Mouse (Mus musculus) testis, adult 2 months (tissue): ENCODE measurements around the gene Retnla.

ENCODE experiments used
- CTCF ChIP-seq: fragments of 200-500 bp; IDR thresholded peaks from 2 replicates; pipeline ENCODE4 v1.5.1; 2012; ENCODE audit warnings: low read depth, mild to moderate bottlenecking, inconsistent platforms, low read length, moderate library complexity; ENCODE audit not compliant: control insufficient read depth, insufficient read depth, insufficient replicate concordance
- POLR2A ChIP-seq: fragments of 200-500 bp; IDR thresholded peaks from 2 replicates; pipeline ENCODE4 v1.6.1; 2012; ENCODE audit warnings: low read depth, mild to moderate bottlenecking, inconsistent platforms, low read length, moderate library complexity; ENCODE audit not compliant: control insufficient read depth

DNA sequence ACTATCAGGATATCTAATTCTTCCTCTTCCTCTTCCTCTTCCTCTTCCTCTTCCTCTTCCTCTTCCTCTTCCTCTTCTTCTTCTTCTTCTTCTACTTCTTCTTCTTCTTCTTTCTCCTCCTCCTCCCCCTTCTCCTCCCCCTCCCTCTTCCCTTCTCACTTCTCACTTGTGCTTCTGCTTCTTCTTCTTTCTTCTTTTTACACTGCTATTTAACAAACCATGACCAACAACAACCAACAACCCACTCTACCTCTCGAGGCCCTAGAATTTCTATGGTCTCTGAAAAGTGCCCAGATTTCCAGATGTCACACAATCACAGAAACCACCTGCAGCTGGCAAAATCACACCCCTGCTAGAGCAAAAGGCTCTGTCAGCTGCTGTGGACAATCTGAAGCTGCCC is 14.7 kb upstream of the Retnla start:
- no peak for TF ChIP-seq POLR2A
- TF ChIP-seq CTCF, result no peak
